Mouse (Mus musculus) hindbrain, embryonic 13.5 days (tissue): ENCODE data around the gene Wipi2. TPM values are rescaled to one million over a fixed set of nuclear protein-coding genes. Genes with fewer than 3 reads are reported as not detected.

Source experiments
- ATAC-seq: fragments of 200-750 bp; cut with Nextera tagmentation; 2 replicates; pipeline ENCODE4 v1.8.0; 2017; ENCODE audit warnings: moderate TSS enrichment; ENCODE audit not compliant: low FRiP score
- H3K27ac ChIP-seq: fragments of 300-500 bp; sonication (generic); 2 replicates; pipeline ENCODE4 v1.5.1; 2015; ENCODE audit warnings: inconsistent platforms, mild to moderate bottlenecking, moderate library complexity
- H3K27me3 ChIP-seq: fragments of 300-500 bp; sonication (generic); 2 replicates; pipeline ENCODE4 v1.6.1; 2015; ENCODE audit warnings: mild to moderate bottlenecking, inconsistent platforms
- H3K36me3 ChIP-seq: fragments of 300-500 bp; sonication (generic); 2 replicates; pipeline ENCODE4 v1.6.1; 2015; ENCODE audit warnings: mild to moderate bottlenecking, inconsistent platforms
- H3K4me1 ChIP-seq: fragments of 300-500 bp; sonication (generic); replicated peaks from 2 replicates; pipeline ENCODE4 v1.6.1; 2015; ENCODE audit warnings: inconsistent platforms
- H3K4me2 ChIP-seq: fragments of 300-500 bp; sonication (generic); 2 replicates; pipeline ENCODE4 v1.6.1; 2015; ENCODE audit warnings: inconsistent platforms, mild to moderate bottlenecking, moderate library complexity
- H3K4me3 ChIP-seq: fragments of 300-500 bp; sonication (generic); 2 replicates; pipeline ENCODE4 v1.5.1; 2015; ENCODE audit warnings: mild to moderate bottlenecking, inconsistent platforms
- H3K9ac ChIP-seq: fragments of 300-500 bp; sonication (generic); 2 replicates; pipeline ENCODE4 v1.6.1; 2015; ENCODE audit warnings: mild to moderate bottlenecking, inconsistent platforms
- H3K9me3 ChIP-seq: fragments of 300-500 bp; sonication (generic); 2 replicates; pipeline ENCODE4 v1.6.1; 2016; ENCODE audit warnings: inconsistent platforms
- WGBS: fragments of 180-500 bp; shearing (Covaris S2); methylation state at CpG from one replicate; pipeline ENCODE4 v1.1.7; 2015; 5-methylcytosine and 5-hydroxymethylcytosine counted together
- polyA plus RNA-seq: library from polyadenylated mRNA; unstranded; fragments of >200 nt; fragmentation: Nextera tagmentation; extraction: Ambion mirVana; gene quantifications from 2 replicates; pipeline ENCODE4 v1.2.1, GENCODE M21; 2015

Gene Wipi2
- polyA plus RNA-seq, 1 experiment from 2014 or later = 44.4 TPM

- Histone ChIP-seq H3K9me3 (no peaks in the 10 kb centered on the region), H3K36me3 (no peaks in the 10 kb centered on the region), H3K27ac (peak overlapping the region; percentile 61; the same call in 1 of the 2 replicates), H3K9ac (peak overlapping the region; percentile 75), H3K27me3 (peaks cover 27% of the 10 kb centered on the region; the same call in 1 of the 2 replicates), H3K4me3 (peak overlapping the region; percentile 48), H3K4me2 (peak overlapping the region; percentile 78), H3K4me1 (peaks cover 14% of the 10 kb centered on the region)
- ATAC-seq = no peak; the same call in 1 of the 2 replicates
- WGBS = 11% methylated on average over 4 of the region's 4 CpGs
Measured at GRCm38 (mm10) chr5:142608989-142609325, 18.5 kb upstream of the Wipi2 start.

GRCm38 (mm10) chr5:142610362-142610761 lies 17.1 kb upstream of the Wipi2 start:
- ATAC-seq = no peak
- Histone ChIP-seq H3K36me3 (no peaks in the 10 kb centered on the region), H3K9me3 (no peaks in the 10 kb centered on the region), H3K4me1 (peaks cover 14% of the 10 kb centered on the region), H3K27ac (no peak overlapping the region), H3K4me3 (no peak overlapping the region), H3K27me3 (peaks cover 27% of the 10 kb centered on the region; the same call in 1 of the 2 replicates), H3K9ac (no peak overlapping the region), H3K4me2 (no peak overlapping the region)
- 89% methylated on average over 4 of the region's 4 CpGs for WGBS

DNA sequence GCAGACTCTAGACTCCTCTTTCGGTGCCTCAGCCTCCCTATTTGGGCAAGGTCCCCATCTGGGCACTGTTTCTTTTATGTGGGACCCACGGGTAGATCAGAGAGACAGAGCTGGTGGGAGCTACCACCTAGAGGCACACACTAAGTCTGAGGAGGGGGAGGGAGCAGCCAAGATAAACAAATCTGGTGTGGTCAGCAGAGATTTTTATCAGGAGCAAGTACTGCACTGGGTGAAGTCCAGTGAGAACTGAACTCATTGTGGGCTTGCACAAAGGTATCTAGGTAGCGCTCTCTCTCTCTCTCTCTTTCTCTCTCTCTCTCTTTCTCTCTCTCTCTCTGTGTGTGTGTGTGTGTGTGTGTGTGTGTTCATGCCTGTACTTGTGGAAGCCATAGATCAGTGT lies 13.0 kb upstream of the Wipi2 start:
- H3K27me3 ChIP-seq = 0 out of 2 replicates have a peak, but pooled peaks cover 7% of the 10 kb centered on the region
- no peak overlapping the region for H3K4me2 ChIP-seq
- WGBS = 74% methylated on average over 3 of the region's 3 CpGs
- H3K4me3 ChIP-seq = no peak overlapping the region
- ATAC-seq = no peak
- no peaks in the 10 kb centered on the region for H3K9me3 ChIP-seq
- H3K36me3 ChIP-seq = no peaks in the 10 kb centered on the region
- H3K27ac ChIP-seq = no peak overlapping the region
- 0 out of 2 replicates have a peak, but pooled peaks cover 4% of the 10 kb centered on the region for H3K4me1 ChIP-seq
- H3K9ac ChIP-seq = no peak overlapping the region

DNA sequence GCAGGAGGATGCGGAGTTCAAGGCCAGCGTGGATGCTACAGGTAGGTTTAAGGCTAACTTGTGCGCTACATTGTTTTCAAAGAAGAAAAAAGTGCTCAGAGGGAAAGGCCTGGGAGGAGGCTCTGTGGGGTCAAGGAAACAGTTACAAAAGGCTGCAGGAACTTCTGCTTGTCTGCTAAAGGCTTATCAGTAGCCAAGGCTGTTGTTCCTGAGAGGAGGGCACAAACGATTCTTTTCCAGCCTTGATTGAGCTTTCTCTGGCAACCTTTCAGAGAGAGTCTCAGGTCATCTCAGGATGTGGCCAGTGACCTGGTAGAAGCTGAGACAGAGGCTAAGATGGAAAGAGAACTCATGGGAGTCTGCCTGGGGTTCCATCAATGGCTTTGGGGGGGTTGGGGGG lies 11.9 kb upstream of the Wipi2 start:
- Histone ChIP-seq H3K27ac (no peak overlapping the region), H3K4me2 (no peak overlapping the region), H3K9me3 (no peaks in the 10 kb centered on the region), H3K9ac (no peak overlapping the region), H3K4me3 (no peak overlapping the region), H3K36me3 (no peaks in the 10 kb centered on the region), H3K27me3 (no peaks in the 10 kb centered on the region), H3K4me1 (0 out of 2 replicates have a peak, but pooled peaks cover 4% of the 10 kb centered on the region)
- ATAC-seq = no peak
- WGBS = 87% methylated on average over 4 of the region's 4 CpGs

- no peak overlapping the region for H3K27ac ChIP-seq
- no peaks in the 10 kb centered on the region for H3K36me3 ChIP-seq
- no peak overlapping the region for H3K4me3 ChIP-seq
- no peak overlapping the region for H3K4me2 ChIP-seq
- 0 out of 2 replicates have a peak, but pooled peaks cover 4% of the 10 kb centered on the region for H3K4me1 ChIP-seq
- no peaks in the 10 kb centered on the region for H3K9me3 ChIP-seq
- no peak for ATAC-seq
- no peak overlapping the region for H3K9ac ChIP-seq
- no peaks in the 10 kb centered on the region for H3K27me3 ChIP-seq
- WGBS = 71% methylated on average over 6 of the region's 6 CpGs
Measured at GRCm38 (mm10) chr5:142616326-142616725, 11.2 kb upstream of the Wipi2 start.

DNA sequence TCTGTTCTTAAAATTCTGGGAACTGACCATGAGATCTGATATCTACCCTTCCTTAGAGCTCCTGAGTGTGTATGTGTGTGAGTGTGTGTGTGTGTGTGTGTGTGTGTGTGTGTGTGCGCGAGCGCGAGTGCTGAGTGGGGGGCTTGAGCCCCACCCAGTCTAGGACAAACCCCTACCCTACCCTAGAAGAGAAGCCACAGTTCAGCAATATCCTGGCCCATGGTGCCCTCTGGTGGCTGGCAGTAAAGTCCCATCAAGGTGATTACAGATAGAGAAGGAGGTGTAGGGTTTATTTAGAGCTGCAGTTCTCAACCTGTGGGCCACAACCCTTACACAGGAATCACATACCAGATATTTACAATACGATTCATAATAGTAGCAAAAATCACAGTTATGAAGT lies 7.6 kb upstream of the Wipi2 start:
- Histone ChIP-seq H3K27me3 (no peaks in the 10 kb centered on the region), H3K4me2 (no peak overlapping the region), H3K36me3 (no peaks in the 10 kb centered on the region), H3K9me3 (no peaks in the 10 kb centered on the region), H3K4me1 (no peaks in the 10 kb centered on the region), H3K9ac (no peak overlapping the region), H3K27ac (no peak overlapping the region), H3K4me3 (no peak overlapping the region)
- peak; percentile 61; the same call in 1 of the 2 replicates for ATAC-seq
- WGBS = 30% methylated on average over 5 of the region's 5 CpGs

DNA sequence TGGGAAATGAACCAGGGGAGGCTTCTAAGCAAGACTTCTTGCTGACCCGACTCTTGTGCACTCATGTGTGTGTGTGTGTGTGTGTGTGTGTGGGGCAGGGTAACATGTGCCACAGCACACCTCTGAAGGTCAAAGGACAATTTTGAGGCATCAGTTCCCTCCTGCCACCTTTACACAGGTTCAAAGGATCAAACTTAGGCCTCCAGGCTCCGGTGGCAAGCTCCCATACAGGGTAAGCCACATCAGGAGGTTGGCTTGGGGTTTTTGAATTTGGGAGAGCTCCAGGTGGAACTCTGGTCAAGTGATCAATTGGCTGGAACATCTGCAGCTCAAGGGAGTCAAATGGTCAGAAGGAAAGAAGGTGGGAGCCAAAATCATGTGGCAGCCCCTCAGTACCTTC lies 6.1 kb upstream of the Wipi2 start:
- no peaks in the 10 kb centered on the region for H3K9me3 ChIP-seq
- H3K4me1 ChIP-seq = no peaks in the 10 kb centered on the region
- no peak for ATAC-seq
- 74% methylated on average over 2 of the region's 2 CpGs for WGBS
- no peak overlapping the region for H3K4me3 ChIP-seq
- H3K27me3 ChIP-seq = no peaks in the 10 kb centered on the region
- no peaks in the 10 kb centered on the region for H3K36me3 ChIP-seq
- H3K9ac ChIP-seq = no peak overlapping the region
- H3K4me2 ChIP-seq = no peak overlapping the region
- no peak overlapping the region for H3K27ac ChIP-seq

GRCm38 (mm10) chr5:142622134-142622533 lies 5.4 kb upstream of the Wipi2 start:
- no peak overlapping the region for H3K4me3 ChIP-seq
- no peaks in the 10 kb centered on the region for H3K27me3 ChIP-seq
- ATAC-seq = no peak
- no peaks in the 10 kb centered on the region for H3K9me3 ChIP-seq
- no peaks in the 10 kb centered on the region for H3K36me3 ChIP-seq
- H3K4me1 ChIP-seq = no peaks in the 10 kb centered on the region
- no peak overlapping the region for H3K4me2 ChIP-seq
- WGBS = 87% methylated on average over 1 of the region's 1 CpGs
- no peak overlapping the region for H3K27ac ChIP-seq
- H3K9ac ChIP-seq = no peak overlapping the region

- no peak for ATAC-seq
- H3K9me3 ChIP-seq = no peaks in the 10 kb centered on the region
- no peaks in the 10 kb centered on the region for H3K27me3 ChIP-seq
- WGBS = 90% methylated on average over 7 of the region's 7 CpGs
- H3K4me1 ChIP-seq = no peaks in the 10 kb centered on the region; the same call in 1 of the 2 replicates
- H3K9ac ChIP-seq = no peak overlapping the region
- H3K36me3 ChIP-seq = no peaks in the 10 kb centered on the region
- no peak overlapping the region for H3K4me2 ChIP-seq
- no peak overlapping the region for H3K27ac ChIP-seq
- no peak overlapping the region for H3K4me3 ChIP-seq
Measured at GRCm38 (mm10) chr5:142623080-142623479, 4.4 kb upstream of the Wipi2 start.

DNA sequence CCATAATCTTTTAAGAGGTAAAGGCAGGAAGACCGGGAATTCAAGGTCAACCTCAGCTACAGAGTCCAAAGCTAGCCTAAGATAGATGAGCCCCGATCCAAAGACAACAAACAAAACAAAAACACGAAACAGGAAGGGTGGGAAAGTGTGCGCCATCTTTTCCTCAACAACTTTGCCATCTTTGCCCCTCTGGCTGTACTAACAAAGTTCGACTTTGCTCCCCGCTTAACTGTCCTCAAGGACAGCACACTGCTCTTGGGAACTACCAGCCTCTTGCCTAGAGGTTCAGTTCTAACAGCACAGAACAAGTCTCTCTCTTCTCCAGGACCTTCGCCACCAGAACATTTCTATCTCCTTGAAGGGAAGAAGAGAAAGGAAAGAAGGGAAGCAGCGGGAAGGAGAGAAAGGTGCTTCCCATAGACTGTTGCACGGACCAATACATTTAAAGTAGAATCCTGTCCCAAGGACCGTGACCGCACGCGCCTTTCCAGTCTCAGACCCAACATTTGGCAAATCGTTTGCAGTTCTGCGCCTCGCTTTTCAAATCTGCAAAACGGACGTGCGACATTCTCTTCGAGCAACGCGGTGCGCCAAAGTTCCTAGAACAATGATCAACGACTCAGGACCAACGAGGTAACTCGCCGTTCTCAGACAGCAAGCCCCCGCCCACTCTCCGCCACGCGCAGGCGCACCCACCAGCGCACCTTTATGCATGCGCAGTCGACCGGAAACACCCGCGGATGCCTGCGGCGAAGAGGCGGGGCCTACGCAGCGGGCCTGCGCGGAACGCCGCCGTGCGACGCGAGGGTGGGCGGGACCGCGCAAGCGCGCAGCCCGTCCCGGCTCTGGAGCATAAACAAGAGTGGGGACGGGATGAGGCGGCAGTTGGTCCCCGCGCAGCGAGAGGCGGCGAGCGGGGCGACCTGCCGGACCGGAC lies 1.5 kb downstream of the Wipi2 start:
- 1% methylated on average over 69 of the region's 69 CpGs for WGBS
- ATAC-seq = peak; percentile 96

DNA sequence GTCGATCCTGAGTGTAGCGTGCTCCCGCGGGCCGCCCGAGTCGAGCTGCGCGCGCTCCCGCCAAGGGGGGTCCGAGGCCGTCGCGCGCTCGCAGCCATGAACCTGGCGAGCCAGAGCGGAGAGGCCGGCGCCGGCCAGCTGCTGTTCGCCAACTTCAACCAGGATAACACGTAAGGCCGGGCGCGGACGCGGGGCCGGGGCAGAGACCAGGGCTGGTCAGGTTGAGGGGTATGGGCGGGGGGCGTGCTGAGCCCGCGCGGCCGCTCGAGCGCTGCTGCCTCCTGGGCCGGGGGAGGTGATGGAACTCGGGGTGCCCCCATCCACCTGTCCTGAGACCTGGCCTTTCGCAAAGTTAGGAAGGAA lies 2.1 kb downstream of the Wipi2 start:
- ATAC-seq = peak; percentile 83
- under 1% methylated on average over 41 of the region's 41 CpGs for WGBS
- no peaks in the 10 kb centered on the region for H3K27me3 ChIP-seq
- H3K4me3 ChIP-seq = peak overlapping the region; percentile 98
- no peaks in the 10 kb centered on the region for H3K9me3 ChIP-seq
- peak overlapping the region; percentile 96 for H3K4me2 ChIP-seq
- H3K27ac ChIP-seq = peak overlapping the region; percentile 79
- peaks cover 20% of the 10 kb centered on the region for H3K4me1 ChIP-seq
- peak overlapping the region; percentile 98 for H3K9ac ChIP-seq
- peaks cover 16% of the 10 kb centered on the region for H3K36me3 ChIP-seq

More for the DNA sequence above, 1.5 kb downstream of the Wipi2 start:
- Histone ChIP-seq H3K9me3 (no peaks in the 10 kb centered on the region), H3K4me2 (peak overlapping the region; percentile 96), H3K27ac (peak overlapping the region; percentile 79), H3K9ac (peak overlapping the region; percentile 98), H3K36me3 (peaks cover 11% of the 10 kb centered on the region), H3K4me3 (peak overlapping the region; percentile 98), H3K27me3 (no peaks in the 10 kb centered on the region), H3K4me1 (peaks cover 20% of the 10 kb centered on the region)

DNA sequence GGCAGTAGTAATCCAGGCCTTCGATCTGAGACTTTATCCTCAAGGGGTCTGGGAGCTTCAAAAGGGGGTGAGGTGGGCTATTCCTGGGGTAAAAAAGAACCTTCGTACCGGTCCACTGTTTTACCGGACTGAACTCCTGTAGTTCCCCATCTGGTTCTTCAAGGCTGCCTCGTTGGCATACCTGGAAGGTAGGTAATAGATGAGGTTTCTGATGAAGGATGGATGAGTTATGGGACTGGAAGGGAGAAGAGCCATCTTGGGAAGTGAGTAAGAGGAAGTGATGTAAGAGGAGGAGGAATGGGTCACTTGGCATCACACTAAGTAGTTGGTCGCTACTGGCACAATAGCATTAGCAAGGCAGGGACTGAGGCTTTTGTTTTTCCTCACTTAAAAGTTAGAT lies 2.7 kb downstream of the Wipi2 start:
- H3K27ac ChIP-seq = no peak overlapping the region; the same call in 1 of the 2 replicates
- peak overlapping the region; percentile 98 for H3K4me3 ChIP-seq
- H3K9me3 ChIP-seq = no peaks in the 10 kb centered on the region
- no peaks in the 10 kb centered on the region for H3K27me3 ChIP-seq
- peak overlapping the region; percentile 98 for H3K9ac ChIP-seq
- H3K36me3 ChIP-seq = peaks cover 16% of the 10 kb centered on the region
- no peak for ATAC-seq
- peak overlapping the region; percentile 96 for H3K4me2 ChIP-seq
- WGBS = 14% methylated on average over 6 of the region's 6 CpGs
- peaks cover 20% of the 10 kb centered on the region for H3K4me1 ChIP-seq

DNA sequence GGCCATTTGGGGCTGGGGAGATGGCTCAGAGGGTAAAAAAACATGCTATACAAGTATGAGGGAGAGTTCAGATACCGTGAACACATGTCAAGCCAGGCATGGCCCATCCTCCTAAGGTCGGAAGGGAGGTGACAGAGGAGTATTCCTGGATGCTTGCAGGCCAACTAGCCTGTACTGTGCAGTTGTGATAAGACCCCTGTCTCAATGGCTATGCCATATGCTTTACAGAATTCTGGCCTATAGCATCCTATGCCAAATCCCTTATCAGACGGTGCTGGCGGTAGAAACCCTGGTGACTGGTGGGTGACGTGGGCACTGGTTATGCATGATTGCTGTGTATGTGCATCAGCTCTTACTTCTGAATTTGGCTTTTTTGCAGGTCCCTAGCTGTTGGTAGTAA lies 10.3 kb downstream of the Wipi2 start:
- Histone ChIP-seq H3K4me3 (no peak overlapping the region), H3K9me3 (no peaks in the 10 kb centered on the region), H3K4me1 (0 out of 2 replicates have a peak, but pooled peaks cover 5% of the 10 kb centered on the region), H3K9ac (no peak overlapping the region), H3K27me3 (no peaks in the 10 kb centered on the region), H3K36me3 (peaks cover 58% of the 10 kb centered on the region), H3K4me2 (no peak overlapping the region), H3K27ac (no peak overlapping the region)
- 92% methylated on average over 5 of the region's 5 CpGs for WGBS
- no peak for ATAC-seq
